Mouse (Mus musculus) T-helper 2 cell (primary cell): ENCODE data around the gene Cmip.

ENCODE experiments used
- in situ Hi-C: fragments of 300-600 bp; cut with MboI, MseI; formaldehyde crosslinking; loops from one replicate; pipeline ENCODE4 v1.15.1; 2025; ENCODE audit warnings: high pct_unique_total_duplicates

Gene Cmip

DNA sequence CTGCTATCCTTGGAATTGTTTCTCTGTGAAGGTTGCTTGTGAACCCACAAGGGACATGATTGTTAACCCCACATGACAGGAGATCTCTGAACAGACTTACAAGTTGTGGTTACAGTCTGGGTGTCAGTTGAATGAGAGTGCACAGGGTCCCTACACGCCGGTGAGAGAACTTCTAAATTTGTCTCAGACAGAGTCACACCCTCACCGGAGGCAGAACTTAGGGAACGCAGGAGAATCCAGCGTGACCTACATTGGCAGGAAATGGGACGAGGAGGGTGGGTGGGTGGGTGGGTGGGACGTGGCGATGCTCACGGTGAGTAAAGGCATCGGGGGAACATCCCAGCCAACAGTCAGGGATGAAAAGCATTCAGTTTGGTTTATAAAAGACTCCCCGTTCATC, 88.0 kb downstream of the Cmip start:
- in situ Hi-C loops: no loop called here

GRCm38 (mm10) chr8:117345376-117345775, 88.5 kb downstream of the Cmip start:
- in situ Hi-C loops: no loop called here

DNA sequence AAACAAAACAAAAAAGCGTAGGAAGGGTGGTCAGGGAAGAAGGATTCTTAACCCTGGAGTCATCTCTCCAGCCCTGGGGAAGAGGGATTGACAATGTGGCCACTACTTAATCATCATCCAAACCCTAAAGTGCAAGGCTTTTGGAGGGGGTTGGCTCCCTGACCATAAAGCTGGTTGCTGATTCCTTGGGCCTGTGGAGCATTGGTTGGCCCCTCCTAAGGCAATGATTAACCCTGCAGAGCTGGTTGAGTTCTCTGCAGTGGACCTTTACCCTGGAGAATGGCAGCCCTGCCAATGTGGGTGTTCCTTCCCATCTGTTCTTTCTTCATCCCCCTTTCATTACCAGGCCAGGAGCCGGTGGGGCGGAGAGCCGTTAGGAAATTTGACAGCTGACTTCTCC, 90.7 kb downstream of the Cmip start:
- in situ Hi-C loops: no loop called here

GRCm38 (mm10) chr8:117348718-117349394, 92.0 kb downstream of the Cmip start:
- in situ Hi-C loops: no loop called here

- in situ Hi-C loops: no loop called here
Measured at GRCm38 (mm10) chr8:117349541-117349940, 92.7 kb downstream of the Cmip start.

DNA sequence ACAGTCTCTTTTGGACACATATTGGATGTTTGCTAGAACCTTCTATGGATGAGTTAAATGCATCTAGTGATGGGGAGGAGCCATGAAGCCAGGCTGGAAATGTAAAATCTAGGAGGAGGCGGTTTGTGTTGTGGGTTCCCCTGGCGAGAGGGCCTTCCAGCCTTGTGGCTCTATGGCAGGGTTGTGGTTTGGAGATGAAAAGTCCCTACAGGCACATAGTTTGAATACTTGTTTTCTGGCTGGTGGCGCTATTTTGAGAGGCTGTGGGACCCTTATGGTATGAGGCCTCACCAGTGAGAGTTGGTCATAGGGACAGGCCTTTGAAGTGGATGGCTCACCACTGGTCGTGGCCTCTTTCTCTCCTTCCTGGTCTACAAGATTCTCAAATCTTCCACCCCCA, 95.2 kb downstream of the Cmip start:
- in situ Hi-C loops: no loop called here

DNA sequence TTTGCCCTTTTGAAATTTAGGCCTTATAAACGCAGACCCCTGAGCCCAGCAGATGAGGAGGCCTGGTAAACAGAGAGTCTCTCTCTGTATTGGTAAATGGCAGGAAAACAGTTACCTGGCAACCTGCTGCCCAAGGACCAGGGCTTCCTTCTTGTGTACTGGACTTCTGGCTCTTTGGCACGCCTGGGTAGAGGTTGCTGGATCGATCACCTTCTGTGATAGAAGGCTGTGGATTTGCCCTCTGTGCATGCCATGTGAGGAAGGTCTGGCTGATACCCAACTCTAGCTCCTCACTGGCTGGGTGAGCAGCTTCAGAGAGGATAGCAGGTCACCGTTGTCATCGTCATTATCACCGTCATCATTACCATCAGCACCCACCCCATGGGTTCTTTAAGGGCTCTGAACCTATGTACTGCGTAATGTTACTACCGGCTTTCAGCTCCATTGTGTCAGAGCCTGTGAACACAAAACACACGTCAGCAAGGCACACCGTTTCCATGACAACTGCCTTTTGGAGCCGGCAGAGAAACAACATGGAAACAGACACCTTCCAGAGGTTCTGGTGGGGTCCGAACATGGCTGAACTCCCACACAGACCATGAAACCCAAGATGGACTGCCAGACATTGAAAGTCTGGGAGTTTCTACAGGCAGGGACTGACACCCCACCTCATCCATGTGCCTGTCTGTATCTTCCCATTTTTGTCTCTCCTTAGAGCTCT, 98.4 kb downstream of the Cmip start:
- in situ Hi-C loops: no loop called here

- in situ Hi-C loops: no loop called here
Measured at GRCm38 (mm10) chr8:117356109-117356672, 99.3 kb downstream of the Cmip start.

GRCm38 (mm10) chr8:117357491-117358467, 100.9 kb downstream of the Cmip start:
- in situ Hi-C loops: no loop called here

DNA sequence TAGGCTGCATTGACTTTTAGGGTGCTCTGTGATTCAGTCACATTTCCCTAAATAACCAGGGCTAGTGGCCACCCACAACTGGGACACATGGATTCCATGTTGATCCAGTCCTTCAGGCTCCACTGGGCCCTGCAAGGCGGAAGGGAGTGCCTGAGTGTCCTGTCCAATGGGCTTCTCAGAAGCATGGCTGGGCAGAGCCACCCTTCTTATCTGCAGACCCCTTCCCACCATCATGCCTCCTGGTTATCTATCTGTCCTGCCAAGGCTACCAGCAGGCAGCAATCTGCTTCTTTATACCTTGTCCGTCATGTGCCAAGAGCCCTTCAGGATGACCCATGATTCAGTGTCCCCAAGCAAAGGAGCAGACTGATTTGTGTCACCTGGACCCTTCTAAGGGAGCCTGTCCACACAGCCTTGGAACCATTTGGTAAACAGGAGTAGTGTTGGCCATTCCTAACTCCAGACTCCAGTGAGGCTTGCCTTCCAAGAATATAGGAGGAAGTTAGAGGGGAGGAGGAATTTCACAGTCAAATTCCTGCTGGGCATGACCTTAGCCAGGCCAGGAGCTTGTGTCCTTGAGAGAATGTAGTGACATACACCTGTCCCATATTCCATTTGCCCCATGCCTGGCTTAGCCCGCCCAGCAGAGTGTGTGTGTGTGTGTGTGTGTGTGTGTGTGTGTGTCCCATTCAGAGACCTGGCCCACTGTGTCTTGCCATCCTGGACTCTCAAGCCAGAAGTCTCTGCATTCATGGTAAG, 103.5 kb downstream of the Cmip start:
- in situ Hi-C loops: no loop called here

- in situ Hi-C loops: no loop called here
Measured at GRCm38 (mm10) chr8:117361595-117362437, 105.0 kb downstream of the Cmip start.

DNA sequence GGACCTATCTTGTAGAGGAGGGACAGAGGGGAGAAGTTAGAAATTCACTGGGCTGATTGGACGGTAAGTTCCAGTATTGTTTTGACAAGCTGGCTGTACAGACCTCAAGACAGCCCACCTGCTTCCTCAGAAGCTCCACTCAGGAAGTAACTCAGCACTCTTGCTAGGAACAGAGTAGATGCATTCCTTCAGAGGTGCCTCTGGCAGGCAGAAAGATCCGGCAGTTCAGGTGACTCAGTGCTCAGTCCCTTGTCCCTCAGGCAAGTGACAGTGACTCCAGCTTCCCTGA, 105.5 kb downstream of the Cmip start:
- in situ Hi-C loops: no loop called here

DNA sequence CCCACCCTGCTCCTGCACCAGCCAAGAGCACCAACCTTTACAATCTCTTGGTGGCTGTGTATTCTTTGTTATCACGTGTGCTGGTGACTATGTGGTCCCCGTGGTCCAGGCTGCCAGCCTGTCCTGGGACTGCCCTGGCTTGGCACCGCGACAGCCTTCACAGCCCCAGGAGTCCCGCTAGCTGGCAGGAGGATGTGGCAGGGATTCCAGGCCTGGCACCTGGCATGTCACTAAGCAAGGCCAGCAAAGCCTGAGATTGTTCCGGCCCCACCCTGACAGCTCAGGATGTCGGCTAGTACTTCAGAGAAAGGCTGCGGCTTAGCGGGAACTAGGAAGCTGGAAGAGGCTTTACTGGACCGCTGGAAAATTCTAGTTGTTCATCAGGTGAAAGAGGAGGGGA, 106.4 kb downstream of the Cmip start:
- in situ Hi-C loops: no loop called here

GRCm38 (mm10) chr8:117364374-117365160, 107.7 kb downstream of the Cmip start:
- in situ Hi-C loops: no loop called here

- in situ Hi-C loops: no loop called here
Measured at GRCm38 (mm10) chr8:117366475-117366874, 109.6 kb downstream of the Cmip start.

DNA sequence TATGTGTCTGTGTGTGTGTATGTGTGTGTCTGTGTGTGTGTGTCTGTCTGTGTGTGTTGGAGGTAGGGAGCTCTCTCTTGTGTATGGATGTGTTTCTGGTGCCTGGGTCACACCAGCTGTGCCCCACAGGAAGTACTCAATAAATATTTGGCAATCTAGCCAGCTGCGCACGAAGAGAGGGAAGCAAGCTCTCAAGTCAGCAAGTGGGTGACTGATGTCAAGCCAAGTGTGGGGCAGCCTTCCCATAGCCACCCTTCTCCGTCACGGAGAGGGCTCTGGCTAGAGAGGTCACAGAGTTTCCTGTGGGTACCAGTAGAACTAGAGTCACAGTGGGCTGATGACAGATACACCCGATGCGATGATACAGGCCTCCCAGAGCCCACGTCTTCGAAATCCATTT, 110.6 kb downstream of the Cmip start:
- in situ Hi-C loops: no loop called here

- in situ Hi-C loops: no loop called here
Measured at GRCm38 (mm10) chr8:117368781-117369180, 111.9 kb downstream of the Cmip start.

GRCm38 (mm10) chr8:117370009-117370408, 113.1 kb downstream of the Cmip start:
- in situ Hi-C loops: no loop called here

DNA sequence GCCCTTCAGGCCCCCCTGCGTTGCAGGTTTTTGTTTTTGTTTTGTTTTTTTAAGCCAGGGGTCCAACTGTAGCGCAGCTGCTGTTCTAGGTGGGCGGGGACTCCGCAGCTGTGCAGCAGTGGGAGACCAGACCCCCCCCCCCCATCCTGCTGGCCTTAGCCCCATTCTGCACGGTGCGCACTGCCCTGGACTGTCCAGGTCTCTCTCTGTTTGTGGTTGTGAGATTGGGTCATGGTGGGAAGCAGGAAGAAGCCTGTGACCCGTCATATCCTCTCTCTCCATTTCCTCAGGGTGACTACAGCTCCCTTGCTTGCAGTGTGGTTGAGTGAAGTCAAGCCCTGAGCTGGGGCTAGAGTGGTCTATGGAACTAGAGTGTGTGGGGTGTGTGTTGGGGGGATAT, 114.3 kb downstream of the Cmip start:
- in situ Hi-C loops: no loop called here

GRCm38 (mm10) chr8:117372070-117372469, 115.2 kb downstream of the Cmip start:
- in situ Hi-C loops: no loop called here
